Mouse (Mus musculus): ENCODE results near the gene Pdzrn4. TPM values are rescaled to one million over a fixed set of nuclear protein-coding genes. Genes with fewer than 3 reads are reported as not detected.

Gene Pdzrn4
- total and polyA plus RNA-seq, 2 experiments, result not detected

- TF ChIP-seq CTCF (IDR thresholded peaks at IDR 0.05; ENCODE audit: low read depth, low read length), result no peak
- no peak for TF ChIP-seq POLR2A (IDR thresholded peaks at IDR 0.05; ENCODE audit: extremely low read depth, insufficient read depth, low read length)
- Histone ChIP-seq H3K36me3 (ENCODE audit: control insufficient read depth, insufficient read depth, low read length) (no peaks in the 10 kb centered on the region), H3K4me3 (ENCODE audit: insufficient read depth, low read depth, low read length) (no peak overlapping the region), H3K27me3 (ENCODE audit: control insufficient read depth, insufficient read depth, low read length) (no peaks in the 10 kb centered on the region), H3K9ac (ENCODE audit: low read depth, low read length) (no peak overlapping the region), H3K4me1 (ENCODE audit: control insufficient read depth, insufficient read depth, low read length) (no peaks in the 10 kb centered on the region), H3K27ac (replicated peaks; ENCODE audit: insufficient read depth, low read depth, low read length) (no peak overlapping the region), H3K79me2 (ENCODE audit: control insufficient read depth, insufficient read depth, low read length) (no peaks in the 10 kb centered on the region)
- no peak for DNase-seq (ENCODE audit: extremely low read depth, low read depth, low spot score)
- 67% methylated on average over 10 of the region's 10 CpGs for WGBS
These were observed 299.7 kb downstream of the Pdzrn4 start for GRCm38 (mm10) chr15:92696276-92696956.

DNA sequence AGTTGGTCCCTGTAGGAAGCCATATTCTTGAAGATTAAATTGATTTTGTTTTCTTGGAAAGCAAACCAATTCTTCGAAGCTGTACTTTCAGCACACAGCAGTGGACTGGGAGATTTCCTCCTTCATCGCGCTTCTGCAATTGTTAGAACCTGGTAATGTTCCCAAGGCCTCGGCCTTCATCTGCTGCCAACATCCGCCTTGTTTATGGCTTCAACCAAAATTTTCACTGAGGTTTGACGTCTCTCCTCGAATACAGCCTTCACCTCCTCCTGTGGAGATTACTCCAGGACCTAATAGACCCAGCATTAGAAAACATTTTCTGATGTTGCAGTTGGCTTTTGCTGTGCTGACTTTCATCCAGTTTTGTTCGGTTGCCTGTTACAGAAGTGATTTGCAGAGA, 307.5 kb downstream of the Pdzrn4 start:
- no peak overlapping the region for H3K4me3 ChIP-seq (ENCODE audit: insufficient read depth, low read depth, low read length)
- no peak for DNase-seq (ENCODE audit: extremely low read depth, low read depth, low spot score)
- no peaks in the 10 kb centered on the region for H3K36me3 ChIP-seq (ENCODE audit: control insufficient read depth, insufficient read depth, low read length)
- no peaks in the 10 kb centered on the region for H3K4me1 ChIP-seq (ENCODE audit: control insufficient read depth, insufficient read depth, low read length)
- H3K9ac ChIP-seq (ENCODE audit: low read depth, low read length), result no peak overlapping the region
- no peaks in the 10 kb centered on the region for H3K79me2 ChIP-seq (ENCODE audit: control insufficient read depth, insufficient read depth, low read length)
- 71% methylated on average over 8 of the region's 8 CpGs for WGBS
- TF ChIP-seq POLR2A (IDR thresholded peaks at IDR 0.05; ENCODE audit: extremely low read depth, insufficient read depth, low read length) (no peak), CTCF (IDR thresholded peaks at IDR 0.05; ENCODE audit: low read depth, low read length) (no peak)
- no peaks in the 10 kb centered on the region for H3K27me3 ChIP-seq (ENCODE audit: control insufficient read depth, insufficient read depth, low read length)
- H3K27ac ChIP-seq (replicated peaks; ENCODE audit: insufficient read depth, low read depth, low read length), result no peak overlapping the region

- DNase-seq (ENCODE audit: extremely low read depth, low read depth, low spot score), result no peak
- no peaks in the 10 kb centered on the region for H3K36me3 ChIP-seq (ENCODE audit: control insufficient read depth, insufficient read depth, low read length)
- H3K79me2 ChIP-seq (ENCODE audit: control insufficient read depth, insufficient read depth, low read length), result no peaks in the 10 kb centered on the region
- no peak overlapping the region for H3K27ac ChIP-seq (replicated peaks; ENCODE audit: insufficient read depth, low read depth, low read length)
- H3K27me3 ChIP-seq (ENCODE audit: control insufficient read depth, insufficient read depth, low read length), result no peaks in the 10 kb centered on the region
- H3K4me3 ChIP-seq (ENCODE audit: insufficient read depth, low read depth, low read length), result no peak overlapping the region
- WGBS, result 65% methylated on average over 2 of the region's 2 CpGs
- no peaks in the 10 kb centered on the region for H3K4me1 ChIP-seq (ENCODE audit: control insufficient read depth, insufficient read depth, low read length)
- no peak overlapping the region for H3K9ac ChIP-seq (ENCODE audit: low read depth, low read length)
- TF ChIP-seq POLR2A (IDR thresholded peaks at IDR 0.05; ENCODE audit: extremely low read depth, insufficient read depth, low read length) (no peak), CTCF (IDR thresholded peaks at IDR 0.05; ENCODE audit: low read depth, low read length) (no peak)
These were observed 342.0 kb downstream of the Pdzrn4 start for GRCm38 (mm10) chr15:92738676-92739075.

DNA sequence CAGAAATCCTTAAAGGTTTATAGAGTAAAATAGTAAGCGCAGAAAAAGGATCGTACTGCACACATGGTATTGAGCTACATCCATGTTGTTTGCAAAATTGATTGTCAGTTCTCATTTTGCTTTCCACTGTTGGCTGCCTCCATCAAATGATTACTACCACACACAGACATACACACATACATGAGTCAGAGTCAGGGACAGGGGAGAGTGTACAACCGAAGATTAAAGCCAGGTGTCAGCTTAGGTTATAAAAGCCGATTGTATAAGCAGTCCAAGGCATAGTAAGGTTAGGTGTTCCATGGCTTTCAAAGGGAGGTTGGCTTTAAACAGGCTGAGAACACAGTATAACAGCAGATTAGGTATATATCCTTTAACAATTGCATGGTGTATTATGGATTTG, 343.2 kb downstream of the Pdzrn4 start:
- TF ChIP-seq CTCF (IDR thresholded peaks at IDR 0.05; ENCODE audit: low read depth, low read length), result no peak
- no peak for TF ChIP-seq POLR2A (IDR thresholded peaks at IDR 0.05; ENCODE audit: extremely low read depth, insufficient read depth, low read length)
- 87% methylated on average over 4 of the region's 4 CpGs for WGBS
- no peaks in the 10 kb centered on the region for H3K4me1 ChIP-seq (ENCODE audit: control insufficient read depth, insufficient read depth, low read length)

GRCm38 (mm10) chr15:92743624-92744023, 346.9 kb downstream of the Pdzrn4 start:
- no peaks in the 10 kb centered on the region for H3K4me1 ChIP-seq (ENCODE audit: control insufficient read depth, insufficient read depth, low read length)
- no peak for TF ChIP-seq CTCF (IDR thresholded peaks at IDR 0.05; ENCODE audit: low read depth, low read length)
- TF ChIP-seq POLR2A (IDR thresholded peaks at IDR 0.05; ENCODE audit: extremely low read depth, insufficient read depth, low read length), result no peak
- WGBS, result 87% methylated on average over 6 of the region's 6 CpGs
- no peaks in the 10 kb centered on the region for H3K79me2 ChIP-seq (ENCODE audit: control insufficient read depth, insufficient read depth, low read length)
- H3K27me3 ChIP-seq (ENCODE audit: control insufficient read depth, insufficient read depth, low read length), result no peaks in the 10 kb centered on the region
- no peak for DNase-seq (ENCODE audit: extremely low read depth, low read depth, low spot score)
- no peak overlapping the region for H3K27ac ChIP-seq (replicated peaks; ENCODE audit: insufficient read depth, low read depth, low read length)
- no peak overlapping the region for H3K9ac ChIP-seq (ENCODE audit: low read depth, low read length)
- no peak overlapping the region for H3K4me3 ChIP-seq (ENCODE audit: insufficient read depth, low read depth, low read length)
- no peaks in the 10 kb centered on the region for H3K36me3 ChIP-seq (ENCODE audit: control insufficient read depth, insufficient read depth, low read length)

More for the DNA sequence above, 343.2 kb downstream of the Pdzrn4 start:
- Histone ChIP-seq H3K4me3 (ENCODE audit: insufficient read depth, low read depth, low read length) (no peak overlapping the region), H3K27me3 (ENCODE audit: control insufficient read depth, insufficient read depth, low read length) (no peaks in the 10 kb centered on the region), H3K27ac (replicated peaks; ENCODE audit: insufficient read depth, low read depth, low read length) (no peak overlapping the region), H3K79me2 (ENCODE audit: control insufficient read depth, insufficient read depth, low read length) (no peaks in the 10 kb centered on the region), H3K36me3 (ENCODE audit: control insufficient read depth, insufficient read depth, low read length) (no peaks in the 10 kb centered on the region), H3K9ac (ENCODE audit: low read depth, low read length) (no peak overlapping the region)
- DNase-seq (ENCODE audit: extremely low read depth, low read depth, low spot score), result no peak

GRCm38 (mm10) chr15:92746081-92746480, 349.4 kb downstream of the Pdzrn4 start:
- WGBS, result 83% methylated on average over 7 of the region's 7 CpGs

More at GRCm38 (mm10) chr15:92746081-92746480, 349.4 kb downstream of the Pdzrn4 start:
- H3K4me3 ChIP-seq (ENCODE audit: insufficient read depth, low read depth, low read length), result no peak overlapping the region
- no peak for DNase-seq (ENCODE audit: extremely low read depth, low read depth, low spot score)
- H3K9ac ChIP-seq (ENCODE audit: low read depth, low read length), result no peak overlapping the region
- no peaks in the 10 kb centered on the region for H3K27me3 ChIP-seq (ENCODE audit: control insufficient read depth, insufficient read depth, low read length)
- H3K36me3 ChIP-seq (ENCODE audit: control insufficient read depth, insufficient read depth, low read length), result no peaks in the 10 kb centered on the region
- H3K79me2 ChIP-seq (ENCODE audit: control insufficient read depth, insufficient read depth, low read length), result no peaks in the 10 kb centered on the region
- no peaks in the 10 kb centered on the region for H3K4me1 ChIP-seq (ENCODE audit: control insufficient read depth, insufficient read depth, low read length)
- TF ChIP-seq CTCF (IDR thresholded peaks at IDR 0.05; ENCODE audit: low read depth, low read length), result no peak
- TF ChIP-seq POLR2A (IDR thresholded peaks at IDR 0.05; ENCODE audit: extremely low read depth, insufficient read depth, low read length), result no peak
- no peak overlapping the region for H3K27ac ChIP-seq (replicated peaks; ENCODE audit: insufficient read depth, low read depth, low read length)

Data from liver, adult 2 months (tissue).